Mouse (Mus musculus): ENCODE results near the gene Mms22l.
A peak's percentile ranks its signal among the peaks of the same experiment; 100 is the strongest.
"Not testable (repeated sequence)": the region's sequence is repeated elsewhere in the genome, so short reads cannot be mapped to it uniquely, and the experiment has no call there.

The Mms22l gene

DNA sequence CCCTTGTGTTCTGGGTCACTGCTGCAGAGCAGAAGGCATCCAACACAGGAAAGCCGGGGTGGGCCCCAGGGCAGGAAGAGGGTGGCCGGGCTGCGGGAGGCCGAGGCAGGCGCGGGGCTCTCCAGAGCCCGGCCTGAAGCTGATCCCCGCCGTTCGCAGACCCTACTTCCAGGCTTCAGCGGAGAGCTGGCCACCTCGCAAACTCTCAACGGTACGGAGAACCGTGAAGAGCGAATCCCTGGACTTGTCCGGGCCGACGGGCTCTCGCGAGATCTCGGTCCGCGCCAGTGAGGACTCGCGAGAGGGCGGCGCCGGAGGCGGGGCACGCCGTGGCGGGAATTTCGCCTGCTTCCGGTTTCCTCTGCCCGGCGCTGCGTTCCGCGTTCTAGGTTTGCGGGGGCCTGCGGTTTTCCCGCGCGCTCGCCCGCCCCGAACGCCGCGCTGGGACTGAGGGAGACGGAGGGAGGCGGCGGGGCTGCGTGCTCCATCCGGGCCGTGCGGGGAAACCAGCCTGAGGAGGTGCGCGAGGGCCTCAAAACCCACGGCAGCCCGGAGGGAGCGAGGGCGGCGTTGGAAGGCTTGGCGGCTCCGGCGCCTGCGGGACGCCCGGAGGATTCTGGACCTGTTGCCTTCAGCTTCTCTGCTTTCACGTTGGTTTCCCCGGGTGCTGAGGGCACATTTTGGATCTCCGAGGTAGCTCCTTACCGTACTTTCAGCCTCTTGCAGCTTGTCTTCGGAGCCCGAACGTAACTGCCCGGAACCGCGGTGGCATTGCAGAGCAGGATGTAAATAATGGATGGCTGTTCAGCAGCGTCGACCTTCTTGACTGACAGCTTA, at the start of gene Mms22l:
Gene Mms22l (plus strand): TSS at position 336 of the 837 bp plus-strand sequence.
- DNase-seq (ENCODE audit: low read depth in 2 of 2, low spot score in 2 of 2), result peak; percentile 81

DNA sequence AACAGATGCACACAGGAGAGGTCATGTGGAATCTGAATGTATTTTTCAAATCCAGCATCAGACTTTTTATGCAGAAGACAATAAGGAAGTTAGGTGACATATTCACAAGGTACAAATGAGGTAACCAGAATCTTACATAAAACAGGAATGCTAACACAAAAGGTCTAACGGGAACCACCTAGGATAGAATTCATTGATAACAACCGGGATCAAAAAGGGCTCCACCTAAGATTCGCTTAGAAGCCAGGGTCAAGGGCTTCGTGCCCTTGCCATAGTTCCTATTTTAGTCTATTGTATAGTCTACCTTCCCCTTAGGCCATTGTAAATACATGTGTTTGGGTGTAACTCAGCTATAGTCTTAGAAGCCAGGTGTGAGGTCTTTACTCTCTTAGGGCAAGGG, 12.2 kb upstream of the Mms22l start:
- not testable (repeated sequence) for DNase-seq (ENCODE audit: low read depth in 2 of 2, low spot score in 2 of 2)

DNA sequence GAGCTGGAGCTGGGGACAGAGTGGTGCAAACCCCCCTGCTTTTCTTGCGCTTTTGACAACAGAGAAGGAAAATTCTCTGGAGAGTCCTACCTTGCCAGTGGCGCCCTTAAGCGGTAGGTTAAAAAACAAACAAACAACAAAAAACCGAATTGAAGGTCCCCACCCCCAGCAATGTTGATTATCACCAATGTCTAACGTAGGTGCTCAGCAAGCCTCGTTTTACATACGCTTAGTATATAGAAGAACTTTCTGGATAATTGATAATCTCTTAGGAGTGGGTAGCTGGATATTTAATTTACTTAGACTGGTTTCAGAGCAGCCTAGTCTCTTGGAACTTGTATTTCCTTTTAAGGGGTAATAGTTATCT, 685 bp downstream of the Mms22l start:
- no peak for DNase-seq (ENCODE audit: low read depth in 2 of 2, low spot score in 2 of 2)

DNA sequence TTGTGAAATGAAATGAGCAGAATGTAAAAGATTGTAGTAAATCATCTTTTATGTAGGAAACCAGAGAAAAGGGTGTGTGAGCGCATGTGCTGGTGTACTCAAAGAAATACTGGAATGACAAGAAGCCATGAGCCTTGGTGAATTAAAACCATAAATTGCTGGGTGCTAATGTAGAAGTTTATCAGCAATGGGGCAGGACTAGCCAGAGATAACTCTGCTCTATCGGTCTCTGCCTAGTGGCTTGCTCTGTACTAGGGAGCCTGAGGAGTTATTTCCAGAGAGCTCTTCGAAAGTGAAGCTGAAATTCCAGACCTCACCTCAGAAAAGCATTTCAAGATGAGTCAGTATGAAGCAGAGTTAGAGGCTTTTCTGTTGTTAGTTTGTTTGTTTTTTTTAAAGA, 12.9 kb downstream of the Mms22l start:
- no peak for DNase-seq (ENCODE audit: low read depth in 2 of 2, low spot score in 2 of 2)

DNA sequence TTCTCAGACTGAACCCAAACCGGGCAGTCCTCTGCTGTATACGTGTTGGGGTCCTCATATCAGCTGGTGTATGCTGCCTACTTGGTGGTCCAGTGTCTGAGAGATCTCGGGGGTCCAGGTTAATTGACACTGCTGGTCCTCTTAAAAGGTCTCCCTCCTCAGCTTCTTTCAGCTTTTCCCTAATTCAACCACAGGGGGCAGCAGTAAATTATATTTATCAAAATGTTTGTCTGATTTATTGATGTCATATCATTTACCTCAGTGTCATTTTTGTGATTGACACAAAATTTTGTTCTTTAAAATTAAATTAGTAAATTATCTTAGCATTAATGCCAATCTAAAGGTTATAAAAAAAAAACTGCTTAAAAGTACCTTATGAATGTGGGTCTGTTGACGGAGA, 40.7 kb downstream of the Mms22l start:
- no peak for DNase-seq (ENCODE audit: low read depth in 2 of 2, low spot score in 2 of 2)

DNA sequence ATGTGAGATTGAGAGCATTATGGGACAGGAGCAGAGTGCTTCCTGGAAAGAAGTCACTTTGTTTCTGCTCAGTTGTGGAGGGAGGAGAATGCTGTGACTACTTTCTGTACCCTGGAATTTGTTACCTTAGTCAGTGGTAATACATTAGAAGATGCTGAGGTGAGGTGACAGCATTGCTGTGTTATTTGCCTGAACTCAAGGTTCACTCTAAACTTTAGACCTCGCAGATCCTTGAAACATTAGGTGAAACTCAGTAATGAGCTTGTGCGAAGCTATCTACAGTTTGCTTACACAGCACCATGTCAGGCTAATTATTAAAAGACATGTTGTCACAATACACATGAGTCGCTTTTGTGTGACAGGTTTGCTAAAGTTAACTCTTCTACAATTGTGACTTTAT, 47.2 kb downstream of the Mms22l start:
- no peak for DNase-seq (ENCODE audit: low read depth in 2 of 2, low spot score in 2 of 2)

DNA sequence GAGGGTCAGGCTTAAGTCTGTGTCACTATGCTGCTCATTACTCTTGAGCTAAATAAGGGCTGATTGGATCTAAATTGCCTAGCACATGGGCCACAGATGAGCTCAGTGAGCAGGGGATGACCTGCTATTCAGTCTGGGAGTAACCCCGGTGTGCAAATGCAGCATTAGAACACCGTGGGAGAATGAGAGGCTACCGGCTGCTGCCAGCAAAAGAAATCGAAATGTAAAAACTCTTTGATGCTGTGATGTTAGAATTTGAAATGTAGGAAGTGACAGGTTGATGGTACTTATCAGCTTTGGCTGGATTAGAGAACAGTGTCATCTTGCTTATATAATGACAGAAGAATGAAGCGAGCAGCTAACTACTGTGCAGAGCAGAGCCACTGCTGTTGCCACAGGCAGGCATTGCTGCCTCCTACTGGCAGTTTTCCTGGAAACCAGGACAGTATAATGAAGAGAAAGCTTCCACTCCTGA, 48.5 kb downstream of the Mms22l start:
- DNase-seq (ENCODE audit: low read depth in 2 of 2, low spot score in 2 of 2), result no peak

DNA sequence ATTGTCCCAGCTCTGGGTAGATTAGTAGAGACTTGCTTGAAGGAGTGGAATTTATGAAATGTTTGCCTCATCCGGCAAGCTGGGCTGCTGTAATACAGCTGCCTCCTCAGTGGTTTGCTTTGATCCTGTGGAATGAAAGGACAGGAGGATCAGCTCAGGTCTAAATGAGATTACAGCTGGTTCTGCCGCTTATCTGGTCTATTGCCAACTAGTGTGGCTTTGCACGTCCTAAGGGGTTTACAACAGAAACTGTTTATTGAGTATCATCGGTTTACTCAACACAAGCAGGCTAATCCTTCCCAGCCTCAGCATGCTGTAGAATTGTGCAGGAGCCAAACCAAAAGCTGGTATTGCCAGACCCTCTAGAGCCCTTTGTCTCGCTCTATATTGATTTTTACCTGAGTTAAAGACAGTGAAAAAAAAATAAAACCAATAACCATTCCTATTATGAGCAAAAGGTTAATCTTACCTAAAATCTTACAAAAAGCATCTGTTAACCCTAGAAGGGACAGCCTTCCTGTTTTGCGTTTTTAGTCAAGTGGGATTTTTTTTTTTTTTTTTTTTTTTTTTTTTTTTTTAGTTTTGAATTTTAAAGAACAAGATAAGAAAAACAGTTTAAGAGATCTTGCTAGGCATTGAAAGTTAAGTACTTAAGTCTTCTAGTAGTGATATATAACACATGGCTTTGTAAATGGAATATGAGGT, 60.0 kb downstream of the Mms22l start:
- DNase-seq (ENCODE audit: low read depth in 2 of 2, low spot score in 2 of 2), result no peak

DNA sequence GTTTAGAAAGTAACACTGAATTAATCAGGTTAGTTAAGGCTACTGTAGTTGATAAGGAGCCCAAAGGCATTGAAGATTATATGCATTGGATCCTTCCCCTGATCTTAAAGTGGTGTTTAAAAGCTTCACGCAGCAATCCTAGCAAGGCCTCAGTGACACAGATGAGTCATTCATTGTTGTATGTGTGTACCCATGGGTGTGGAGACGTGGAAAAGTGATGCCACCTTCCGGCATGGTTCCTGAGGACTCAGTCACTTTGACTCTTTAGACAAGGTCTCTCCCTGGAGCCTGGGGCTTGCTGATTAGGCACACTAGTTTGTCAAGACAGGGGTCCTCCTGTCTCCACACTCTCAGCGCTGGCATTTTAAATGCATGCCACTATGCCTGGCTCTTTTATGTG, 60.9 kb downstream of the Mms22l start:
- no peak for DNase-seq (ENCODE audit: low read depth in 2 of 2, low spot score in 2 of 2)

DNA sequence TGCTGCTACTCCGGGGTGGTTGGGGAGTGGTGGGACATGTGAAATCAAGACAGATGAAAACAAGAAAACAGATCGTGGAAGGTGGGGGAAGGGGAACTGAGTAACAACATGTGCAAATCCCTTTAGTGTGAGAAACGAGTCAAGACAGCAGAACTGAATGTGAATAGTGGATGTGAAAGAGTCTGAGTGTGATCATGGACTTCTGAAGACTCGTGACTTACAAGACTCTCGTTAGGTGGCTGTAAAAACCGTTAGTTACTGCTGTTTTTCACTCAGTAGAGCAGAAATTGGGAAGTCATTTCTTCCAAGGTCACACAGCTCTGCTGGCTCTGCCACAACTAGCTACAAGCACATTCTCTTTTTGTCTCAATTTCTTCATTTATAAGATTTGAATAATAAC, 71.8 kb downstream of the Mms22l start:
- no peak for DNase-seq (ENCODE audit: low read depth in 2 of 2, low spot score in 2 of 2)

DNA sequence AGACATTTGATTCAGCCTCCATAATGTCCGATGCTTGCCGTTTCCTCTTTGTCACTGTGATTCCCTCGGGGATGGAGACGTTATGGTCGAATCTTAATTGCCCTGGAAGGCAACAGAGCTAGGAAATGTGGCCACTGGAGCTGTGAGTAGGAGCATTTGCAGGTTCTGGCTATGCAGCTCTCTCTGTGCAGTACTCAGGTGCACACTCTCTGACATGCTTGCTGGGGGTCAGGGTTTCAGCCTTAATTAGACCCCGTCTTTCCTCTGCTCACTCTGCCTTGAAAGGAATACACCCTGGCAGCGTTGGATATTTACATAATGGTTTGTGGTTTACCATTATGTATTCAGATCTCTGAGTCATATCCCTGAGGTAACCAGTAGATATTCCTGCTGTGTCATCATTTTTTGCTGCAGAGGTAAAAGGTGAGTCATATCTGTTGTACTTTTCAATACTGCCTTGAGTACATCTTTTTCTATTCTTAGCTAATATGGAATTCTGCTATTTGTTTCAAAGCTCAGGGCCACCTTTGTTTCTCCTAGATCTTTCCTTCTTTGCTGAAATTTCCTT, 72.8 kb downstream of the Mms22l start:
- no peak for DNase-seq (ENCODE audit: low read depth in 2 of 2, low spot score in 2 of 2)

DNA sequence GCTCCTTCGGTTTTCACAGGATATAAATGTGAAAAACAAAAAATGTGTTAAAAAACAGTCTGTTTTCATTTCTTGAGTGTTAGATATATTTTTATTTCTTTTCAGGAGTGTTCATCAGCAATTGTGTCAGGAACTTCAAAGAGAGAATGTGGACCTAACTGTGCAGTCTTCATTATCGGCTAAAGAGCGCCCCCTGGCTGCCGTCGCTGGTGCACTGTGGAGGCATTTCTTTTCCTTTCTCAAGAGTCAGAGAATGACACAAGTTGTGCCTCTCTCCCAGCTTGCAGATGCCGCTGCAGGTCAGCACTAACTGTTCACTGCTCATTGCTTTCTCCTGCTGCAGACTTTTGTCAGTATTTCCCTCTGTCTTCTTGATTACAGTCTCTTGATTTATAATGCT, 78.0 kb downstream of the Mms22l start:
- peak; percentile 39 to 64 for DNase-seq (ENCODE audit: low read depth in 2 of 2, low spot score in 2 of 2)

DNA sequence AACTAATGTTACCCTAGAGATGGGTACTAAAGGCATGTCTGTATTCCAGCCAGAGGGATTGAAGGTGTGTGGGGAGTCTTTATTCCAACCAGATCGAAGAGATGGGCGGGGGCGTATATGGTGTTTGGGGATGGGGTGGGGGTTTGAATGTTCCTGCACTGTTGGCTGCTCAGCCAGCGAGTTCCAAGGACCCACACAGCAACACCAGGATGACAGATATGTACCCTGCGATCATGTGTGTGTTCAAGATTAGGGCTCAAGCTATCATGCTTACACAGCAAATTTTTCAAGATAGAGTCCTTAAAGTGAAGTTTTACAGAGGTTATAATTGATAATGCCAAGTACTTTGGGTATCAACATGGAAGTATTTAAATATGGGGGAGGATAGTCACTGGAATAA, 81.3 kb downstream of the Mms22l start:
- DNase-seq (ENCODE audit: low read depth in 2 of 2, low spot score in 2 of 2), result no peak

DNA sequence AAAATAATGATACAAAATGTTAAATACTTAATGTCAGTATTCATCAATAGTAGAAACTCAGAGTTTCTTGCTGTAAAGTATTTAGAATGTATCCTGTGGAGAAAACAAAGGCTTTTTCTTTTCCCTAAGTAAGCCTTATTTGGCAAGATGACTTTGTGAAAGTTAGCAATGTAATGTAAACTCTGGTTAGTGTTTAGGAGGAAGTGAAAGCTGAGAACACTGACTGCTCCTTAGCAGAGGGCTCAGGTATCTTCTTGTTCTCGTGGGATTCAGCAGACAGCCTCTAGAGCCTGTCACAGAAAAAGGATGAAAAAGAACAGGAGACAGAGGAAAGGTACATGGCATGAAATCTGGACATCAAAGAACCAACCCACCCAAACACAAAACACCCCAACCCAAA, 86.0 kb downstream of the Mms22l start:
- no peak for DNase-seq (ENCODE audit: low read depth in 2 of 2, low spot score in 2 of 2)

DNA sequence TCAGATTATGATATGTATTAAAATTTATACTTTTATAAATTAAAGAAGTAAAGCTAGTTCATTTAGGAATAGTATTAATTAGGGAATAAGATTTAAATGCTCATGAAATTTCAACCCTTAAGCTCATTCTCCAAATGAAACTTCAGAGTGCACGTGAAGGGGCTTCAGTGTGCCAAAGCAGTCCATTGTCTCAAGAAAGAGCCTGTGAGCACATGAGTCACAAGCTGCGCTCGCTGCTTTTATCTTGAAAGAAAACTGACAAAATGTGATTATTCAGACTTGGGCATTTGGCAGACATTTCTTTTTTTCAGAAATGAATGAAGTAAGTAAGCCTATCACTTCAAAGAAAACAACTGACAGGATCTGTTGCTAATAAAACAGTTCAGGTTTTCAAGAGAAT, 87.7 kb downstream of the Mms22l start:
- DNase-seq (ENCODE audit: low read depth in 2 of 2, low spot score in 2 of 2), result no peak

DNA sequence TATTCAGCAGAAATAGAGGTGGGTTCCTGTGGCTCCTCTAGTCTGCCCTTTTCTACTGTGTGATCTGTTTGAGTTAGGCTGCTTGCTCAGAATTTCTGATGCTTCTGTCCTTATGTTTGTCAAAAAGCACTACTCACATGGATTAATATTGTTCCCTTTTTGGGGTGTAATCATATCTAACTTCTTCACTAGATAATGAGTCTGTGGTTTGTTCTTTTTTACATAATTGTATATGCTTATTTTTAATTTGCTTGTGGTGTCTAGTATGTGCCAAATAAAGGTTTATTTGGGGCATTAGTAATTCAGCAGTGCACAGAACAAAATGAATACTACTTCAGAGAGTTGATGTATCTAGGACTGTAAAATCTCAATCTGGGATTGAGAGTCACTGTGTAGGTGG, 98.6 kb downstream of the Mms22l start:
- DNase-seq (ENCODE audit: low read depth in 2 of 2, low spot score in 2 of 2), result no peak

DNA sequence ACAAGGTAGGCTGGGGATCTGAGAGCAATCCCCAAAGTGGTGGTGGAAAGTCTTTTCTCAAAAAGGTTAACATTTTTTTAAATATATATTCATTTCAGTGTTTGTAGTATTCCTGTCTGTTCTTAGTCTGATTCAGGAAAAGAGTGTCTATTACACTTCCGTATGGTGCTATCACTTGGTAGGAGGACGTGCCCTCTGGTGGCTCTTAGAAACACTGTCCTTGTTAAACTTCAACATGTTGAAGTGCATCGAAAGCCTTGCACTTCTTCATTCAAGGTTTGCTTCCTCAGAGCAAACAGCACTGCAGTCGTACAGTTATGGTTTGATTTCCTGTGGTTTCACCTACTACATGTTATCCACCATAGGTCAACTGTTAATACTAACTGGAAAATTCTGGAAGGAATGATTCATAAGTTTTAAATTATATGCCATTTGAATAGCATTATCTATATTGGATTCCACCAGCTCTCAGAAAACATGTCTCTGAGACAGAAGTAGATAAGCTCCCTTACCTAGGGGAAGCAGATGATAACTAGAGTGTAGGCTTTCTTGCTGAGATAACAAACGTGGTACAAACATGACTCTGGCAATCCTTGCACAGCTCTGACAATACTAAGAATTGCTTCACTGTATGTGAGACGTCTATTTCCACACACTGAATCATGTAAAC, 100.8 kb downstream of the Mms22l start:
- DNase-seq (ENCODE audit: low read depth in 2 of 2, low spot score in 2 of 2), result no peak

DNA sequence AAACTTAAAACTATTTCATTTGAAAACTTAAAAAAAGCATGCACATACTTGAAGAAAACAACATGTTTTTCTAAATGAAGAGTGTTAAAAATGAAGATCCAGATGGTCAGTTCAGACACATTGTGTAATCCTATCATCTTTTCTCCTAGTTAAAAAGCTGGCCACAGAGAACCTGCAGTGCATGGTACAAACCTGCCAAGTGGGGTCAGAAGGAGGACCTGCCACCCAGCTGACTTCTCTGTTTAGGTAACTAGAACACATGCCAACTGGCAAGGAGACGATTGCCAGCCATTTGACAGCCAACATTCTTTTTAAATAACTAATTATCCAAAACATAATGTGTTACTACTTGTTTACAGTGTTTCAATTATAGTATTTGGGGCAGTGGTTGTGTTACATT, 102.4 kb downstream of the Mms22l start:
- no peak for DNase-seq (ENCODE audit: low read depth in 2 of 2, low spot score in 2 of 2)

DNA sequence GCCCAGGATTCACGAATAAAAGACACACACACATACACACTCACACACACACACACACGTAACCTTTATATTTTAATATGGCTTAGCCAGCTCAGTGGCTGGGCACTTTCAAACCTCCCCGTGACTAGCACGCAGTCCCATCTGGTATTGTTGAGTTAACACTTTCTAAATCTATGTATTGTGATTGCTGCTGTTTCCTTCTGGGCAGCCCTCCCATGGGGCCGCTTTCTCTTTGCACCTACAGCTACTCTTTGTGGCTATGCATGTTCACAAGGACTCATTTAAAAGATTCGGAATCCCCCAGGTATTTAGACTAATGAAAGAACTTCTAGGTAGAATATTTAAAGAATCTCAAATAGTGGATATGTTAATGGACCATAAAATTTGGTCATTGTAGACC, 105.5 kb downstream of the Mms22l start:
- no peak for DNase-seq (ENCODE audit: low read depth in 2 of 2, low spot score in 2 of 2)

DNA sequence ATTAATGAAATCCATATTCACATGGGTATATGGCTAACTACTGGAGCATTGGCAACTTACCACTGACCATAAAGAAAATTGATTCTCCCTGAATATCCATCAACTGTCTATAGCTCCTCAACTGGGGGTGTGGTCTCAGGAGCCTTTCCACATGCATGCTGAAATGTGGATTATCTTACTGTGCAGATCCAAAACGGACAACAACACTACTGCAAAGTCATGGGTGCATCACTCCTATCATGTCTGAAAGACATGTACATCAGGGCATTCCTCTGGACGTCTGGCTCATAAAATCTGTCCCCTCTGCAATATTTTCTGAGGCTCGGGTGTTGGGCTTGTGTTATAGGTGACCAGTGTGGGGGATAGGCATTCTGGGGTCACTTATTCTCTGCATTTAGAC, 112.8 kb downstream of the Mms22l start:
- no peak for DNase-seq (ENCODE audit: low read depth in 2 of 2, low spot score in 2 of 2)

DNA sequence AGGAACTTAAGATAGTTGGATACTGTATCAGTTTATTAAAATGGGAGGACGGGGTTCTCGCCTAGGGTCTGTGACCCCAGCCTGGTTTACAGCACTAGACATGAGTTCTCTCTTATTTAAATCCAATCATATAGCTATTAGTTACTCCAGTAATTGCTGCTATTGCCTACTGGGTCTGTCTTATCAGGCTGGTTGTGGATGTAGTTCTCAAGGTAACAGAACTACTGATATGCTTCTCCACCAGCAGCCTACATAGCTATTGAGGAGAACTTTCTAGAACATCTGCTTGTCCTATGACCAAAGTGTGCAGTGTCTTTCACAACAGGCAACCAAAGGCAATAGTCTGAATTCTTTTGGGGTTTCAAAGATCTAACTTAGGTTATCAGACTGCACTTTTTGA, 113.3 kb downstream of the Mms22l start:
- DNase-seq (ENCODE audit: low read depth in 2 of 2, low spot score in 2 of 2), result no peak

DNA sequence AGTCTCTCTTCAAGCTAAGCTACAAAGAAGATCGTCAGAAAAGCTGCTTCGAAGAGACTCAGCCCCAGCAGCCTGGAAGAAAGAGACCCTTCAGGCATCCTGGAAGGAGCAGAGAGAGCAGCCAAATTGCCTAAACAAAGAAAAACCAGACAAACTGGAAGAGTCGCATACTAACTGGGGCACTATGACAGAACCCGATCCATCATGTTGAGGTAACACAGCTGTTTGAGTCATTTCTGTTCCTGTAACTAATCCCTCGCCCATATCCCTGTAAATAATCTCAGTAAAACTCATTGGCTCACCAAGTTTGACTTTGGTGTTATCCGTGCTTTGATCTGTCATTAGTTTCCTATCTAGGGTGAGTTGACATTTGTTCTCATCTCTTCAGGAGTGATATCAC, 123.8 kb downstream of the Mms22l start:
- DNase-seq (ENCODE audit: low read depth in 2 of 2, low spot score in 2 of 2), result no peak

Data from CD8-positive naive resting alpha-beta T cell, adult 2 months (primary cell).